Mouse (Mus musculus): ENCODE data around the gene Rpp25. TPM values are rescaled to one million over a fixed set of nuclear protein-coding genes. Genes with fewer than 3 reads are reported as not detected.
A peak's percentile ranks its signal among the peaks of the same experiment; 100 is the strongest.

Rpp25 gene
- polyA plus RNA-seq, 1 experiment from 2014 or later, result 15.0 TPM

GRCm38 (mm10) chr9:57550126-57550862 is 46.5 kb downstream of the Rpp25 start:
- peaks cover 54% of the 10 kb centered on the region for H3K36me3 ChIP-seq
- no peaks in the 10 kb centered on the region for H3K27me3 ChIP-seq (ENCODE audit: insufficient read depth, poor library complexity, severe bottlenecking)
- H3K4me3 ChIP-seq, result peak overlapping the region; percentile 20
- peaks cover 51% of the 10 kb centered on the region for H3K4me1 ChIP-seq
- H3K9me3 ChIP-seq, result no peaks in the 10 kb centered on the region
- 56% methylated on average over 11 of the region's 11 CpGs for WGBS
- DNase-seq (ENCODE audit: low spot score), result peak; percentile 90
- peak overlapping the region; percentile 76 for H3K27ac ChIP-seq

- H3K27ac ChIP-seq, result peak within 1 kb of the TSS; percentile 86
- H3K4me3 ChIP-seq, result peak within 1 kb of the TSS; percentile 81
- no peaks in the 10 kb centered on the region for H3K27me3 ChIP-seq (ENCODE audit: insufficient read depth, poor library complexity, severe bottlenecking)
- under 1% methylated on average over 28 of the region's 28 CpGs for WGBS
- DNase-seq (ENCODE audit: low spot score), result peak; percentile 86
- peaks cover 51% of the 10 kb centered on the region for H3K4me1 ChIP-seq
- peaks cover 35% of the 10 kb centered on the region for H3K36me3 ChIP-seq
- H3K9me3 ChIP-seq, result no peaks in the 10 kb centered on the region
Observed at GRCm38 (mm10) chr9:57552139-57552887, 48.5 kb downstream of the Rpp25 start, which contains the start of gene Mpi. Gene Mpi, minus strand, starts transcription at chr9:57552763.

DNA sequence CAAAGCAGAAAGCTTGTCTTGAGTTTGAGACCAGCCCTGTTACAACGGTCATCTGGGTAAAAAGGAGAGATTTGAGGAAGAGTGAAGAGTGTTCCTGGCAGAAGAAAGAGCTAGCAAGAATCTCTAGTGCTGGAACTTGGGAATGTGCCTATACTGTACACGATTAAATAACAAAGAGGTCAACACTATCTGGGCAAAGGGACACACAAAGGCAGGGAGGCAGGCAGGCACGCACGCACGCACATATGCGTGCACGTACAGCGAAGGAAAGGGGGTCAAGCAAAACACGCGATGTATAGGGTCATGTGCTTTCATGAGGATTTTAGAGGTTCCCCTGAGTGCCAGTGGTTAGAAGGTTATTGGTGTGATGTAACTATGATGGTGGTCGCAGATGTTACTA is 49.3 kb downstream of the Rpp25 start:
- Histone ChIP-seq H3K27me3 (ENCODE audit: insufficient read depth, poor library complexity, severe bottlenecking) (no peaks in the 10 kb centered on the region), H3K27ac (no peak overlapping the region), H3K4me3 (no peak overlapping the region), H3K36me3 (peaks cover 27% of the 10 kb centered on the region), H3K4me1 (peaks cover 44% of the 10 kb centered on the region), H3K9me3 (no peaks in the 10 kb centered on the region)
- WGBS, result 66% methylated on average over 11 of the region's 11 CpGs
- DNase-seq (ENCODE audit: low spot score), result no peak

GRCm38 (mm10) chr9:57554753-57555152 is 50.9 kb downstream of the Rpp25 start:
- Histone ChIP-seq H3K27me3 (ENCODE audit: insufficient read depth, poor library complexity, severe bottlenecking) (no peaks in the 10 kb centered on the region), H3K4me1 (peaks cover 28% of the 10 kb centered on the region), H3K27ac (no peak overlapping the region), H3K4me3 (no peak overlapping the region), H3K36me3 (peaks cover 10% of the 10 kb centered on the region), H3K9me3 (no peaks in the 10 kb centered on the region)
- no peak for DNase-seq (ENCODE audit: low spot score)
- 52% methylated on average over 3 of the region's 3 CpGs for WGBS

Other genes with a start within 250 kb of the Rpp25 start
- 22.7 and 31.3 TPM in 2 replicates for gene 1700017B05Rik, start 241.4 kb upstream of the Rpp25 start, polyA plus RNA-seq (2016; fragmentation: Nextera tagmentation; extraction: Ambion mirVana)
- 21.3 and 21.5 TPM in 2 replicates for gene Ppcdc, start 63.9 kb upstream of the Rpp25 start, polyA plus RNA-seq (2016; fragmentation: Nextera tagmentation; extraction: Ambion mirVana)
- gene Scamp5, start 36.0 kb upstream of the Rpp25 start, polyA plus RNA-seq (2016; fragmentation: Nextera tagmentation; extraction: Ambion mirVana), result 11.3 and 11.4 TPM in 2 replicates
- 911 and 1,292 TPM in 2 replicates for gene Cox5a, start 17.2 kb downstream of the Rpp25 start, polyA plus RNA-seq (2016; fragmentation: Nextera tagmentation; extraction: Ambion mirVana)
- gene Fam219b, start 33.5 kb downstream of the Rpp25 start, polyA plus RNA-seq (2016; fragmentation: Nextera tagmentation; extraction: Ambion mirVana), result 14.2 and 14.9 TPM in 2 replicates
- gene Mpi, start 48.7 kb downstream of the Rpp25 start, polyA plus RNA-seq (2016; fragmentation: Nextera tagmentation; extraction: Ambion mirVana), result 80.6 and 102 TPM in 2 replicates
- gene Scamp2, start 56.9 kb downstream of the Rpp25 start, polyA plus RNA-seq (2016; fragmentation: Nextera tagmentation; extraction: Ambion mirVana), result 53.5 and 53.9 TPM in 2 replicates
- gene Ulk3, start 85.4 kb downstream of the Rpp25 start, polyA plus RNA-seq (2016; fragmentation: Nextera tagmentation; extraction: Ambion mirVana), result 17.4 and 21.8 TPM in 2 replicates
- gene Cplx3, start 102.3 kb downstream of the Rpp25 start, polyA plus RNA-seq (2016; fragmentation: Nextera tagmentation; extraction: Ambion mirVana), result 0.15 TPM in 1 of 2 replicates, not detected in the other
- not detected in 2 replicates for gene Lman1l, start 116.7 kb downstream of the Rpp25 start, polyA plus RNA-seq (2016; fragmentation: Nextera tagmentation; extraction: Ambion mirVana)
- gene Csk, start 149.6 kb downstream of the Rpp25 start, polyA plus RNA-seq (2016; fragmentation: Nextera tagmentation; extraction: Ambion mirVana), result 17.2 and 26.0 TPM in 2 replicates
- gene Cyp1a2, start 179.7 kb downstream of the Rpp25 start, polyA plus RNA-seq (2016; fragmentation: Nextera tagmentation; extraction: Ambion mirVana), result not detected in 2 replicates
- 0.05 TPM in 1 of 2 replicates, not detected in the other for gene Cyp1a1, start 183.9 kb downstream of the Rpp25 start, polyA plus RNA-seq (2016; fragmentation: Nextera tagmentation; extraction: Ambion mirVana)
- 24.7 and 28.5 TPM in 2 replicates for gene Edc3, start 204.5 kb downstream of the Rpp25 start, polyA plus RNA-seq (2016; fragmentation: Nextera tagmentation; extraction: Ambion mirVana)